Mouse (Mus musculus) E14TG2a.4 (cell line): Measurements from ENCODE around the gene Zcwpw1.

Source experiments
- H3K27me3 ChIP-seq: 2 replicates; pipeline ENCODE4 v1.6.1; 2014; ENCODE audit warnings: low read length, control low read depth; ENCODE audit not compliant: insufficient read depth
- H3K36me3 ChIP-seq: 2 replicates; pipeline ENCODE4 v1.6.1; 2014; ENCODE audit warnings: low read length, control low read depth; ENCODE audit not compliant: insufficient read depth
- H3K4me1 ChIP-seq: replicated peaks from 2 replicates; pipeline ENCODE4 v1.6.1; 2014; ENCODE audit warnings: low read depth, low read length, control low read depth
- H3K4me3 ChIP-seq: replicated peaks from 2 replicates; pipeline ENCODE4 v1.5.1; 2014; ENCODE audit warnings: mild to moderate bottlenecking, low read length
- H3K9me3 ChIP-seq: 2 replicates; pipeline ENCODE4 v1.6.1; 2014; ENCODE audit warnings: low read length, control low read depth
- CTCF ChIP-seq: conservative IDR thresholded peaks from 2 replicates; pipeline ENCODE4 v1.5.1; 2014; ENCODE audit warnings: low read length
- NANOG ChIP-seq: IDR thresholded peaks from 2 replicates; pipeline ENCODE4 v1.6.1; 2014; ENCODE audit warnings: borderline replicate concordance, low read length, mixed read lengths
- POU5F1 ChIP-seq: IDR thresholded peaks from 2 replicates; pipeline ENCODE4 v1.6.1; 2014; ENCODE audit warnings: low read length, borderline replicate concordance

Zcwpw1 gene

DNA sequence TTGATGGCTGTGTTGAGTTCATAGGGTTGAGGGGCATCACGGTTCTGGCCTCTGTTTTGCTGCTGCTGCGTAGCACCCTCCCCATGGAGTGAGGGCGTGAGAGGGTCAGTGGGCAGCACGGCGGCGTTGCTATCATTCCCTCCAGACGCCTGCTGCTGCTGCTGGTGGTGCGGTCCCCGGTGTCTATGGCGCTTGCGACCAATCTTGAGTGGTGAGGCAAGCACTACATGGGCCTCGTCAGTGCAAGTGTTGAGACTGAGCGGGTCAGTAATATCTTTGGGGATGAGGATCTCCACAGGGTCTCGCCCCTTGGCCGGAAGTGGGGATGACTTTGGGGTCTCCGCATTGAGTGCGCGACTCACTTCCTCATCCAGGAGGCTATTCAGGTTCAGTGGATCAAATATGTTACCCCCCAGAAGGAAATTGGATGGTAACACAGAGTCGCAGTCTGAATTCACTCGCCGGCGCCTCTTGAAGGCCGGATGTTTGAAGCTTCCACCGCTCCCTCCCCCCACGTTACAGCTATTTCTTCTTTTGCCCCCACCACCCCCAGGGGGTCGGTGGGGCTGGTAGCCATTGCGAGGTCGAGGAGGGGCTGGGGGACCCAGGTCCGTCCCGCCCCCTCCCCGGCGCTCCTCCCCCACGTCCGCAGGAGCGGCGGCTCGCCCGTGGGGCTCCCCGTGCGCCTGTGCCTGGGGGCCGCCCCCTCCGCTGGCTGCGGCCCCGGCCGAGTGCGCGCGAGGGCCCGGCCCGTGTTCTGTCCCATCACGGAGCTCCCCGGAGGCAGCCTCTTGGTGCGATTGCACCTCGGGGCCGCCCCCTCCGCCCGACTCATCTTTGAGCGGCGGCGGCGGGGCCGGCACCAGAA is 2.2 kb upstream of the Zcwpw1 start:
- Histone ChIP-seq H3K9me3 (no peaks in the 10 kb centered on the region), H3K36me3 (peaks cover 50% of the 10 kb centered on the region), H3K27me3 (peaks cover 7% of the 10 kb centered on the region), H3K4me1 (peaks cover 60% of the 10 kb centered on the region), H3K4me3 (peak overlapping the region; percentile 94)
- TF ChIP-seq CTCF = no peak
- no peak for TF ChIP-seq POU5F1
- no peak for TF ChIP-seq NANOG

GRCm38 (mm10) chr5:137786109-137786942 is 1.3 kb upstream of the Zcwpw1 start:
- Histone ChIP-seq H3K27me3 (peaks cover 7% of the 10 kb centered on the region), H3K4me1 (peaks cover 51% of the 10 kb centered on the region), H3K9me3 (no peaks in the 10 kb centered on the region), H3K36me3 (peaks cover 40% of the 10 kb centered on the region), H3K4me3 (peak overlapping the region; percentile 94)
- TF ChIP-seq NANOG (no peak), CTCF (no peak), POU5F1 (no peak)

DNA sequence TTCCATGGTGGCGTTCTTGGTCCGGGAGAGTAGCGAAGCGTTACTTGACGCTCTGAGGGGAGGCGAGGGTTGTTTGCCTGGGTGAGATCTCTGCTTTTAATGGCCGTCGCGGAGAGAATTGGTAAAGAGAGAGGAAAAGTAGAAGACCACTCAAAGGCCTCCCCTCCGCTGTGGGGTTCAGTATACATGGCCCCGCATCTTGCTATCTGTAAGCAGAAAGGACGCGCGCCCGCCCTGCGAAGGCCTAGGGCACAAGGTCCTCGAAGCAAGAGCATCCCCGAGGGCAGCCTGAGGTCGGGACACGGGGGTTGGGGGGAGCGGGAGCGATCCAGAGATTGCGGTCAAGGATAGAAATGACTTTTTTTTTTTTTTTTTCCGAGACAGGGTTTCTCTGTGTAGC is 573 bp downstream of the Zcwpw1 start:
- Histone ChIP-seq H3K4me3 (peak overlapping the region; percentile 86), H3K4me1 (peaks cover 32% of the 10 kb centered on the region), H3K27me3 (peaks cover 7% of the 10 kb centered on the region), H3K36me3 (peaks cover 22% of the 10 kb centered on the region), H3K9me3 (no peaks in the 10 kb centered on the region)
- TF ChIP-seq NANOG (no peak), POU5F1 (no peak), CTCF (no peak)

- Histone ChIP-seq H3K9me3 (no peaks in the 10 kb centered on the region), H3K4me1 (peaks cover 24% of the 10 kb centered on the region), H3K27me3 (peaks cover 7% of the 10 kb centered on the region), H3K4me3 (no peak overlapping the region), H3K36me3 (peaks cover 13% of the 10 kb centered on the region)
- no peak for TF ChIP-seq NANOG
Observed at GRCm38 (mm10) chr5:137788946-137789531, 1.4 kb downstream of the Zcwpw1 start.

DNA sequence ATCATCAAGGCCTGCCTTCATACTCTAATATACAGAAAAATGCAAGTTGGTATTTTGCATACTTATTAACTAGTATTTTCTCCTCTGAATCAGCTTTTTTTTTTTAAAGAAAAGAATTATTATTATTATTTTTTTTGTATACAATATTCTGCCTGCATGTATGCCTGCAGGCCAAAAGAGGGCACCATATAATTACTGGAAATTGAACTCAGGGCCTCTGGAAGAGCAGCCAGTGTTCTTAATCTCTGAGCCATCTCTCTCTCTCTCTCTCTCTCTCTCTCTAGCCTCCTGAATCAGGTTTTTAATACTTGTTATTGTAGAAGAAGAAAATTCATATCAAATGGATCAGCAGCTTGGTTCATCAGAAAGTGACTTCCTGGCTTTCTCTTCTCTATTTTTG is 4.0 kb downstream of the Zcwpw1 start:
- no peaks in the 10 kb centered on the region for H3K9me3 ChIP-seq
- no peak for TF ChIP-seq POU5F1
- TF ChIP-seq CTCF = 0 out of 2 replicates have a peak, but pooled peaks have one; percentile 8
- H3K36me3 ChIP-seq = peaks cover under 1% of the 10 kb centered on the region; the same call in 1 of the 2 replicates
- H3K4me1 ChIP-seq = peaks cover 11% of the 10 kb centered on the region
- H3K27me3 ChIP-seq = peaks cover 7% of the 10 kb centered on the region
- H3K4me3 ChIP-seq = no peak overlapping the region

- H3K4me3 ChIP-seq = no peak overlapping the region
- TF ChIP-seq POU5F1 (no peak), CTCF (no peak), NANOG (no peak)
Observed at GRCm38 (mm10) chr5:137796606-137797005, 9.0 kb downstream of the Zcwpw1 start.

DNA sequence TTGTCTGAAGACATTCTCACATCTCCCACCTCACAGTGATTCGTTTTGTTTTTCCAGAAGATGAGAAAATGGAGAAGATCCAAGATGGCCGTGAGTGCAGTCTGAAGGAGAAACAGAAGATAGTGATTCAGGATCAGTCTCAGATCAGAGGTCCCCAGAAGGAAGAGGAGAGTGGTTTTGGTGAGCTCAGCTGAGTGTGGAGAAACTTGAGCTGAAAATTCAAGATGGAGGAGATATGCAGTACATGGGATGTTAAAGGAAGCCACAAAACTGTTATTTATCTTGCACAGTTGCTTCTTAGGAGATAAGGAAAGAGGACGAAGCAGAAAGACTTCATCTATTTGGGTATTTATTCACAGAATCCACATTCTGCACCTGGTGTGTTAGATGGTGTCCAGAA is 13.3 kb downstream of the Zcwpw1 start:
- TF ChIP-seq CTCF = no peak
- no peak for TF ChIP-seq POU5F1
- no peak for TF ChIP-seq NANOG
- no peak overlapping the region for H3K4me3 ChIP-seq
- no peaks in the 10 kb centered on the region for H3K9me3 ChIP-seq
- H3K27me3 ChIP-seq = no peaks in the 10 kb centered on the region
- peaks cover 38% of the 10 kb centered on the region for H3K36me3 ChIP-seq
- no peaks in the 10 kb centered on the region for H3K4me1 ChIP-seq

More at GRCm38 (mm10) chr5:137796606-137797005, 9.0 kb downstream of the Zcwpw1 start:
- H3K36me3 ChIP-seq = peaks cover 36% of the 10 kb centered on the region
- H3K4me1 ChIP-seq = no peaks in the 10 kb centered on the region
- no peaks in the 10 kb centered on the region for H3K9me3 ChIP-seq
- no peaks in the 10 kb centered on the region for H3K27me3 ChIP-seq

DNA sequence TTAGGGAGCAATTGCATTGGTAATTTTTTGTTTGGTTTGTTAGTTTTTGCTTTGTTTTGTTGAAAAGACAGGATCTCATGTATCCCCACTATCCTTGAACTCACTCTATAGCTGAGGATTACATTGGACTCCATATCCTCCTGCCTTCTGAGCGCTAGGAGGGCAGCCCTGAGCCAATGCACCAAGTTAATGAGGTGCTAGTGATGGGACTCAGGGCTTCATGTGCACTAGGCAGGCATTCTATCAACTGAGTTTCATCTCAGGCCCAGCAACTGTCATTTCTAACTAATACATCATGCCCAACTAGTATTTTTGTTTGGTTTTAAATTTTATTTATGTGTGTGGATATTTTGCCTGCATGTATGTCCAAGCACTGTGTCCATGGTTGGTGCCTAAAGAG is 18.6 kb downstream of the Zcwpw1 start:
- no peaks in the 10 kb centered on the region for H3K27me3 ChIP-seq
- peaks cover 32% of the 10 kb centered on the region for H3K36me3 ChIP-seq
- TF ChIP-seq NANOG (no peak), POU5F1 (no peak)
- no peaks in the 10 kb centered on the region for H3K4me1 ChIP-seq
- no peak overlapping the region for H3K4me3 ChIP-seq
- peaks cover 30% of the 10 kb centered on the region for H3K9me3 ChIP-seq

DNA sequence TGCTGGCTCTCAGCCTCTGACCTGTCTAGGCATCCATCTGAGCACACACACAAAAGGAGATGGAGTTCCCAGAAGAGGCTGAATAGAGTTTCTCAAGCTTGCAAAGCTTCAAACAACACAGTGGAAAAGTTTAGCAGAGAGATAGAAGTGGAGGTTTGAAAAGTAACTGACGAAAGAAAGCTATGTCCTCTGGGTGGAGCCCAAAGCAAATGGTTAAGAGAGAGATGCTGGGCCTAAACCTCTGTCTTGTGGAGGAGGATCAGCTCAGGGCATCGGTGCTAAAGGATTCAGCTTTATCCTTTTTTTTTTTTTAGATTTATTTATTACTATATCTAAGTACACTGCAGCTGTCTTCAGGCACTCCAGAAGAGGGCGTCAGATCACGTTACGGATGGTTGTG is 20.7 kb downstream of the Zcwpw1 start:
- TF ChIP-seq NANOG (no peak), CTCF (no peak), POU5F1 (no peak)
- Histone ChIP-seq H3K4me1 (no peaks in the 10 kb centered on the region), H3K27me3 (no peaks in the 10 kb centered on the region), H3K36me3 (peaks cover 37% of the 10 kb centered on the region), H3K4me3 (no peak overlapping the region), H3K9me3 (peaks cover 43% of the 10 kb centered on the region)
